Mouse (Mus musculus) large intestine, adult 2 months (tissue): Measurements from ENCODE around the gene Gm45021. TPM values are rescaled to one million over a fixed set of nuclear protein-coding genes. Genes with fewer than 3 reads are reported as not detected.

Experiments
- DNase-seq: peaks from one replicate; pipeline ENCODE4 v3.0.0-alpha.2; 2012; ENCODE audit warnings: low read depth, low spot score
- WGBS: fragments of 180-500 bp; shearing (Covaris S2); methylation state at CpG from one replicate; pipeline ENCODE4 v1.1.7; 2018; 5-methylcytosine and 5-hydroxymethylcytosine counted together
- polyA plus RNA-seq: library from polyadenylated mRNA; depleted of rRNA; stranded (reverse); fragments of >200 nt; gene quantifications from 2 replicates; pipeline ENCODE4 v1.2.3, GENCODE M21; 2012

Gm45021 gene
- polyA plus RNA-seq, 1 experiment = not detected

DNA sequence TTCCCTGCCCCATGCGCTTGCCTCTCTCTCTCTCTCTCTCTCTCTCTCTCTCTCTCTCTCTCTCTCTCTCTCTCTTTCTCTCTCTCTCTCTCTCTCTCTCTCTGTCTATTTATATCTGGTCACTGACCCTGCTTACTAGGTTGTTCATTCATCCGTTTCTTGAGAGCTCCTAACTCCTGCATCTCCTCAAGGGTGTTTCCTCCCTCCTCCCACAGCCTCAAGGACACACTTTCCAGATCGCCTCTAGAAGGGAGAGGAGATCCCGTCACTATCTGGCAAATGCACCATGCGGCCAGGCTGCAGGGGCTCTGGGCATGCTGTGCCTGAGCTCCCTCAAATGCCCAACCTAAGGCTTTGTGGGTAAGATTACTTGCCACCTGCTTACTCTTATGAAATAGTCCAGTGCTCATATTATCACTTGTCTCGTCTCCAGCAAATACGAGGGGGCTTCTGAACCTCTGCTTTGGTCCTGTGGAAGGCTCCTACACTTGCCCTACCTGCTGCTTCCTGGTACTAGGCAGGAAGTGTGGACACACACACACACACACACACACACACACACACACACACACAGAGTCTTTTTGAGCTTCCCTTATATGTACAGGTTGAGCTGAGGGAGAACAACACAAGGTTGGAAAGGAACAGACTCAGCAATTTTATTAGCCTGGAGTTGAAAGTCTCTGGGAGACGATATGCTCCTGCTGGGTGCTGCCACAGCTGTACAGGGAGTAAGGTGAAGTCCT, 20.2 kb upstream of the Gm45021 start:
- 64% methylated on average over 8 of the region's 8 CpGs for WGBS
- DNase-seq = no peak

DNA sequence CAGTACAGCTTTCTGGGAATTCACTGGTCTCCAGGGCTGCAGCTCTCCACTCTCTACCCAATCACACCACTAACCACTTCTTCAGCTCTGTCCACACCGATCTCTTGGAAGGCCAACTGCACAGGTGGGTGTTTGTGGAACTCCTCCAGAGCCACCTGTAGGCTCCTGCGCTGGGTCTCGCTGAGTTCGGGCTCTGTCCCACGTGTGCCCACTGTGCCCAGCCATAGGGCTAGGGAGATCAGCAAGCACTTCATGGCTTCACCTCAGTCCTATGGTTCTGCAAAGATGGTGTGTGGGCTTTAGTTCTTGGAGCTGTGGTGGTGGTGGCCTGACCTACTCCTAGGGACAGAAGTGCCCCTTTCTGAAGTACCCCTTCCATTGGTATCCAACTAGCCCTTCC, 17.4 kb upstream of the Gm45021 start:
- DNase-seq = no peak

DNA sequence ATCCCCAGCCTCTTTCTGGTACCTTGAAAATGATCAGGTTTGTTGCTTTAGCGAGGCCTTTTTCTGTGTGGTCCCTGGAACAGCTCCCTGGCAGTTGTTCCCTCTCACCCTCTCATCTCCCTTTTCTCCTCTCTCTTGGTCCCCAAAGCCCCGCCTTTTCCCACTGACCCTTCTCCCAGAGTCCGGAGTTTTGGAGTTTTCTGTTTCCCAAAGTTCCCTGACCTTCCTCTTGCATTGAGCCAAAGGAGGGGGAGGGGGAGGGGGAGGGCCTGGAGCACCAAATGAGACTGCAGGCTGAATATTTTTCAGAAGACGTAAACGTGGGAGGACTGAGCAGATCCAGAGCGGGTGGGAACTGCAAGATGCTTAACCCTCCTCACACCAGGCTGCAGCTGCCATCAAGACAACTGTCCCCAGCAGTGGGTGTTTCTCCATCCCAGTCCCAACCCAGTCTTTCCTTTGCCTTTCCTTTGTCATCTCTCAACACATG, 16.8 kb upstream of the Gm45021 start, which contains the start of gene Rarres2:
Rarres2 (minus strand) TSS at position 218 of the 490 bp plus-strand sequence.
- WGBS = 38% methylated on average over 6 of the region's 6 CpGs
- DNase-seq = no peak

More for the DNA sequence above, 17.4 kb upstream of the Gm45021 start:
- WGBS = 86% methylated on average over 5 of the region's 5 CpGs

- DNase-seq = no peak
- WGBS = 69% methylated on average over 10 of the region's 10 CpGs
Observed at GRCm38 (mm10) chr6:48573280-48573679, 16.1 kb upstream of the Gm45021 start.

DNA sequence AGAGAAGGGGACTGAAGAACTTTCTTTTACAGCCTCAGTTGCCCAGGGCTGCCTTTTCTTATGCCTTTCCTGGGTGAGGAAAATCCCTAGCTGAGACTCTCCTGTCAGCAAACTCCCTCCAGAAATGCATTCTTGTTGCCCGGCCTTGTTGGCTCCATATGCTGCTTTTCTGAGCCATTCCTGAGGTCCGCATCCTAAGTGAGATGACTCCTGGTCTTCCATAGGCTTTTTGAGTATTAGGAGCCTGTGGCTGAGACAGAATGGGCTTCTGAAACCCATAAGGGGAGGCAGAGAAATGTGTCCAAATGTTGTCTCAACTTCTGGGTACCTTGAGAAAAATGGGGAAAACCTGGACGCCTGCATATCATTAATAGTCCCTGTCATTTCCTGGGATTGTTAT, 15.4 kb upstream of the Gm45021 start:
- 76% methylated on average over 3 of the region's 3 CpGs for WGBS
- DNase-seq = no peak

- WGBS = 47% methylated on average over 5 of the region's 5 CpGs
- DNase-seq = no peak
Observed at GRCm38 (mm10) chr6:48578736-48579135, 10.7 kb upstream of the Gm45021 start.

DNA sequence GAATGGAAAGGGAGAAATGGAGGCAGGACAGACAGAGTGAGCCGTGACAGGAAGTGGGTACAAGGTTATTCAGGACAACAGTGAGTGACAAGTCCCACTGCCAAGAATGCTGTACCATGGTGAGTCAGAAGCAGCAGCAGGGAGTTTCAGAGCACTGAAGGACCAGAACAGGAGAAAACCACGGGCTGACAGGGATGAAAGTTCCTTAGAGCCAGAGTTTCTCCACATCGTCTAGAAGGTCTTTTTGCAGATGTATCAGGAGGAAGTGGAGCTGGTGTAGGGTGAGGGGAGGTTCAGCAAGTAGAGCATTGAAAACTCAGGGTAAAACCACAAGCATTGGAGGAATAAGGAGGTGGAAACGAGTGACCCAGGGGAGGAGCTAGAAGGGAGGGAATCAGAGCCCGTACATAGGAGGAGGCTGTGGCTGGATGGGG, 10.2 kb upstream of the Gm45021 start:
- no peak for DNase-seq
- WGBS = 13% methylated on average over 5 of the region's 5 CpGs

- DNase-seq = no peak
- WGBS = 57% methylated on average over 3 of the region's 3 CpGs
Observed at GRCm38 (mm10) chr6:48581257-48581656, 8.2 kb upstream of the Gm45021 start.

DNA sequence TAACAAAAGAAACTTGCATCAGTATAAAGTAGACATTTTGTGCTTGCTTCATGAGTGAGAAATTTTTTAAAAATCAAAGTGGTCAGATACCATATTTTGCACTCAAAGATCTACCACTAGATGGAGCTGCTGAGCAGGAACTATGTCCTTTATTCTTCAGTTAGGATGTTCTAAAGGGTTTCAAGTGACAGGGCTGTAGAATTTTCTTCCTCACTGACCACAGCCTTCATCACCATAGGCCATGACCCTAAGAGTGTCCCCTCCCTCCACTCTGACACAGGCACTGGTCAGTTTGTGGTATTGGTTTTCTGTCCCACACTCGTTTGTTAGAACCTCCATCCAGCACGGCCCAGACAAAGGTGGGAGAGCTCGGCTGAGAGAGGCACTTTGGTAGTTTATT, 7.4 kb upstream of the Gm45021 start:
- WGBS = 76% methylated on average over 3 of the region's 3 CpGs
- DNase-seq = no peak

- WGBS = 32% methylated on average over 3 of the region's 3 CpGs
- DNase-seq = no peak
Observed at GRCm38 (mm10) chr6:48591221-48591845, 1.9 kb downstream of the Gm45021 start.

DNA sequence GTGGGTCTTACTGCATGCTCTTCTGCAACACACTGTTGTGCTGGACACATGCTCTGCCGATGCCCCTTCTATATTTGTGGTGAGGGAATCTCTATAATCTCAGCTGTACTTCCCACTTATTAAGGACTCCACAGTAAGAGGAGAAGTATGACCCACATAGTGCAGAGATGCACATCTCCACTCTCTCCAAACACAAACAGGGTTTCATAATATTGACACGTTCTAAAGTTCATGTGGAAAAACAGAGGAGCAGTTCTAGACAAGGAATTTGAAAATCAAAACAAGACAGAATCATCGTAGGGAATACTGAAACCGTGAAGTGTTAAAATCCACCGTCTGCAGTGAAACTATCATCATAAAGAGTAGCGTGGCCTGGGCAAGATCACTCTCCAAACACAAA, 2.5 kb downstream of the Gm45021 start:
- no peak for DNase-seq
- 61% methylated on average over 6 of the region's 6 CpGs for WGBS

GRCm38 (mm10) chr6:48593158-48594042, 4.0 kb downstream of the Gm45021 start, which contains the start of the genes Repin1 and Gm44965:
TSS of gene Repin1 (plus strand) at chr6:48593883.
TSS of gene Gm44965 (plus strand) at chr6:48593941.
- DNase-seq = no peak
- WGBS = 2% methylated on average over 45 of the region's 45 CpGs

DNA sequence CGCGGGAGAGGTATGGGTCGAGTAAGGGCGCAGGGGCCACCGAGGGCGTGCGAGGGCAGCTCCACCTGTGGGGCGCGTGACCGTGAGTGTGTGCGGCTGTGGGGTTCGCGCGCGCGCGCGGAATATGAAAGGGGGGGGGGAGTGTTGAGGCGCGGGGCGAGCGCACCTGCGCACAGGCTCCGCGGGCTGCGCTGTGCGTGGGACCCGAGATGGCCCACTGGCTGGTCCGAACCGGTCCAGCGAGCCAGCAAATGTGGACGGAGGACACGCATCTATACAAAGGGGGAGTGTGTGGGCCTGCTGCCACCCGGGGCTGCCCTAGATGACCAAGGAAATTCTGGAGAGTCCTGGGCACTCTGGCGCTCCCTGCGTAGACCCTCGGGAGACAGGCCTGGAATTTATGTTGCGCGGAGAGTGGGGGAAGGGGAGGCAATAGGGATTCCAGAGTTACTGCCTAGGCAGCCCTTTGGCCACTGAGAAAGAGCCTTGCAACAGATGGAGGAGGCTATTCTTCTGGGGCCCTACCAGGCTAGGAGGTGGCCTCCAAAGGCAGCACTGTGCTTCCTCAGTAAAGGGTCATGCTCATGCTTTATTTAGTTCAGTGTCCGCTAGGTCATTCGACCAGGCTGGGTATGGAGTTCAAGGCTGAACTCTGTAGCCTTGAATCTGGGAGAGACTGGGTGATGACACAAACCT, 4.8 kb downstream of the Gm45021 start:
- WGBS = under 1% methylated on average over 40 of the region's 41 CpGs
- no peak for DNase-seq

- 41% methylated on average over 1 of the region's 1 CpGs for WGBS
- no peak for DNase-seq
Observed at GRCm38 (mm10) chr6:48595278-48595677, 5.9 kb downstream of the Gm45021 start.

GRCm38 (mm10) chr6:48596545-48597232, 7.3 kb downstream of the Gm45021 start:
- 97% methylated on average over 45 of the region's 45 CpGs for whole genome bisulfite sequencing

DNA sequence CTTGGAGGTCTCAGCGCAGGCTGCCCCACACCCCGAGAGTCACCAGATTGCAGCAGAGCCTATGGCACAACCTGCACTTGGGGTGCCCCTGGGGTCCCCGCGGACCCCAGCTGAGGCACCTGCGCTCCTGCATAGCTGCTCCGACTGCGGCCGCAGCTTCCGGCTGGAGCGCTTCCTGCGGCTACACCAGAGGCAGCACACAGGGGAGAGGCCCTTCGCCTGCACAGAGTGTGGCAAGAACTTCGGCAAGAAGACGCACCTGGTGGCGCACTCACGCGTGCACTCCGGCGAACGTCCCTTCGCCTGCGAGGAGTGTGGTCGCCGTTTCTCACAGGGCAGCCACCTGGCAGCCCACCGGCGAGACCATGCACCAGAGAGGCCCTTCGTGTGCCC, 7.8 kb downstream of the Gm45021 start:
- 97% methylated on average over 27 of the region's 27 CpGs for WGBS
- no peak for DNase-seq

More at GRCm38 (mm10) chr6:48596545-48597232, 7.3 kb downstream of the Gm45021 start:
- DNase-seq = no peak

DNA sequence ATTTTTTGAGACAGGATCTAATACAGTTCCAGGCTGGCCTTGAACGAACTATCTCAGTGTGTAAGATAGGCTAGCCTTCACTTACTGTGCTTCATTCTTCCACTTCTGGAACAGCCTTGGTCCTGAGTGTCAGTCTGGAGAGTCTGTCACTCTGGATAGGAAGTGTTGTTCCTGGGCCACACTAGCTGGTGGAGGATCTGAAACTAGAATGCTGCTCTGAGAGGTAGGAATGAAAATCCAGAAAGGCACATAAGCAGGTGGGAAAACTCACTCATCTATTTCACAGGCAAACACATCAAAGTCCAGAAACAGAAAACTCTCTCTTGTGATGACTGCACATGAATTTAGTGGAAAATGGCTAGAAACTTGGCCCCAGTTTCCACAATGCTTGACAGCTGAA, 11.2 kb downstream of the Gm45021 start:
- DNase-seq = no peak
- 90% methylated on average over 1 of the region's 1 CpGs for WGBS

GRCm38 (mm10) chr6:48601271-48602079, 12.1 kb downstream of the Gm45021 start, which contains the start of gene Zfp775:
TSS of gene Zfp775 (plus strand) at chr6:48602063.
- DNase-seq = no peak
- WGBS = 4% methylated on average over 42 of the region's 42 CpGs
